Mouse (Mus musculus) C2C12 (cell line): ENCODE measurements around the gene Spata20.

Experiments used
- CTCF ChIP-seq: IDR thresholded peaks from one replicate; pipeline ENCODE4 v1.5.1; 2011; ENCODE audit not compliant: control insufficient read depth, insufficient read depth, insufficient read length
- MAX ChIP-seq: IDR thresholded peaks from one replicate; pipeline ENCODE4 v1.6.1; 2011; ENCODE audit warnings: mild to moderate bottlenecking, control low read depth
- MYOG ChIP-seq: IDR thresholded peaks from one replicate; pipeline ENCODE4 v1.6.1; 2011; ENCODE audit not compliant: control insufficient read depth, insufficient read length; ENCODE audit errors: extremely low read depth
- USF1 ChIP-seq: IDR thresholded peaks from one replicate; pipeline ENCODE4 v1.6.1; 2011; ENCODE audit warnings: low read depth, mild to moderate bottlenecking, control low read depth, moderate library complexity

GRCm38 (mm10) chr11:94475722-94476121 lies 10.3 kb downstream of the Spata20 start:
- no peak for TF ChIP-seq CTCF
- no peak for TF ChIP-seq USF1
- TF ChIP-seq MAX = no peak
- no peak for TF ChIP-seq MYOG
